8 mouse cellular contexts compared by ENCODE assay signal in the genomic region with DNA sequence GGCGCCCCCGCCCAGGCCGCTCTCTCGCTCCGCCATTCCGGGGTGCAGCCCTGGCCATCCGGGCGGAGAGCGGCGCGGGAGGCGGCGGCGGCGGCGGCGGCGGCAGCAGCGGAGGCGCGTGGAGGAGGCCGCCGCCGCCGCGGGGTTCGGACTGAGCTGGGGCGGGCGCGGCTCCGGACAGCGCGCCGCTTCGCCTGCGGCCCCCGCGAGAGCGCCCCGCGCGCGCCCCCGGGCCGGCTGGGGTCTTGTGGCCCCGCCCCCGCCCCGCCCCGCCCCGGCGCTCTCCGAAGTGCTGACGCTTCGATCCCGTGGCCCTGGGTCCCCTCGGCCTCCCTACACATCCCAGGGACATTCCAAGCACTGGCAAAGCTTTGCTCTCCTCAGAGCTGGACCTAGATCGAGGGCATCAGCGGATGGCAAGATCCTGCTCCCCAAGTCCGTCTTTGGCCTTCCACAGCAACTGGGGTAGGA. TPM values are rescaled to one million over a fixed set of nuclear protein-coding genes. Genes with fewer than 3 reads are reported as not detected.
DNase-seq lines count a peak whose midpoint lies in the region; ATAC-seq and TF ChIP-seq lines count a peak whose summit lies in the region.

Gene Mapk8ip1 (minus strand): TSS at position 173 of the 471 bp plus-strand sequence.

- intact Hi-C loops in heart, adult 2 months (cut with DNase I), result no loop called here
- intact Hi-C loops in heart, postnatal 25 days (cut with DNase I), result no loop called here

- peaks cover 2% of the 10 kb centered on the region; the same call in 1 of the 2 replicates for H3K4me1 ChIP-seq in heart, adult 2 months (ENCODE audit: control insufficient read depth, insufficient read depth, low read length)
- 0 out of 2 replicates have a peak, but pooled peaks cover 2% of the 10 kb centered on the region for H3K4me1 ChIP-seq in heart, embryonic 16.5 days (ENCODE audit: control insufficient read depth, insufficient read depth, low read length)
- H3K4me1 ChIP-seq in limb, embryonic 11.5 days (ENCODE audit: control insufficient read depth, insufficient read depth, low read length), result peaks cover 7% of the 10 kb centered on the region
- H3K4me1 ChIP-seq in neural tube, embryonic 13.5 days (replicated peaks), result peaks cover 72% of the 10 kb centered on the region

- no peak for TF ChIP-seq CTCF in heart, adult 2 months (IDR thresholded peaks at IDR 0.05)

- peak within 1 kb of the TSS; percentile 94 for H3K4me2 ChIP-seq in heart, embryonic 16.5 days (ENCODE audit: low read depth, low read length)
- peak within 1 kb of the TSS; percentile 92 for H3K4me2 ChIP-seq in limb, embryonic 11.5 days (ENCODE audit: low read depth, severe bottlenecking)
- H3K4me2 ChIP-seq in neural tube, embryonic 13.5 days, result peak within 1 kb of the TSS; percentile 75

- H3K4me3 ChIP-seq in heart, adult 2 months, result peak within 1 kb of the TSS; percentile 33
- H3K4me3 ChIP-seq in heart, embryonic 16.5 days (ENCODE audit: low read length), result peak within 1 kb of the TSS; percentile 63
- peak within 1 kb of the TSS; percentile 52 for H3K4me3 ChIP-seq in limb, embryonic 11.5 days (ENCODE audit: low read depth, low read length)
- peak within 1 kb of the TSS; percentile 86 for H3K4me3 ChIP-seq in neural tube, embryonic 13.5 days

- TF ChIP-seq EP300 in heart, adult 2 months (IDR thresholded peaks at IDR 0.05; ENCODE audit: insufficient read depth, low read depth, low read length), result no peak

- no peaks in the 10 kb centered on the region for H3K79me2 ChIP-seq in heart, adult 2 months (replicated peaks; ENCODE audit: control insufficient read depth, insufficient read depth, low read length)

- no peak within 1 kb of the TSS for H3K27ac ChIP-seq in heart, adult 2 months
- no peak within 1 kb of the TSS for H3K27ac ChIP-seq in heart, embryonic 16.5 days (ENCODE audit: low read length)
- no peak within 1 kb of the TSS for H3K27ac ChIP-seq in limb, embryonic 11.5 days (replicated peaks; ENCODE audit: low read depth, low read length)
- peak within 1 kb of the TSS; percentile 84 for H3K27ac ChIP-seq in neural tube, embryonic 13.5 days (replicated peaks)

- DNase-seq in heart, adult 2 months, result no peak
- DNase-seq in heart, postnatal 25 days (ENCODE audit: low spot score), result no peak
- DNase-seq in ES-CJ7 (ENCODE audit: low read depth, low spot score), result peak; percentile 28
- peak; percentile 81 for DNase-seq in cerebellum, adult 9-11 months
- peak; percentile 54 for DNase-seq in limb, embryonic 11.5 days (ENCODE audit: low spot score)
- DNase-seq in thymus, postnatal 4 days, result no peak

- H3K9ac ChIP-seq in heart, adult 2 months (ENCODE audit: low read depth, low read length), result peak within 1 kb of the TSS; percentile 59; the same call in 1 of the 2 replicates
- H3K9ac ChIP-seq in heart, embryonic 16.5 days (ENCODE audit: low read length), result peak within 1 kb of the TSS; percentile 71
- H3K9ac ChIP-seq in limb, embryonic 11.5 days (ENCODE audit: low read length), result peak within 1 kb of the TSS; percentile 52; the same call in 1 of the 2 replicates
- H3K9ac ChIP-seq in neural tube, embryonic 13.5 days, result peak within 1 kb of the TSS; percentile 97

- H3K36me3 ChIP-seq in heart, adult 2 months (ENCODE audit: control insufficient read depth, insufficient read depth, low read length), result no peaks in the 10 kb centered on the region
- peaks cover 12% of the 10 kb centered on the region for H3K36me3 ChIP-seq in heart, embryonic 16.5 days (ENCODE audit: control insufficient read depth, insufficient read depth)
- peaks cover 7% of the 10 kb centered on the region; the same call in 1 of the 2 replicates for H3K36me3 ChIP-seq in limb, embryonic 11.5 days (ENCODE audit: control insufficient read depth, insufficient read depth, low read length)
- peaks cover 26% of the 10 kb centered on the region for H3K36me3 ChIP-seq in neural tube, embryonic 13.5 days

- H3K27me3 ChIP-seq in heart, adult 2 months (ENCODE audit: control insufficient read depth, insufficient read depth, low read length), result 0 out of 2 replicates have a peak, but pooled peaks cover 1% of the 10 kb centered on the region
- 0 out of 2 replicates have a peak, but pooled peaks cover 2% of the 10 kb centered on the region for H3K27me3 ChIP-seq in heart, embryonic 16.5 days (ENCODE audit: control insufficient read depth, insufficient read depth, low read length)
- H3K27me3 ChIP-seq in limb, embryonic 11.5 days (ENCODE audit: control insufficient read depth, insufficient read depth, low read length), result 0 out of 2 replicates have a peak, but pooled peaks cover 6% of the 10 kb centered on the region
- H3K27me3 ChIP-seq in neural tube, embryonic 13.5 days, result no peaks in the 10 kb centered on the region

- 7% methylated on average over 54 of the region's 59 CpGs for WGBS in heart, adult 2 months
- WGBS in heart, embryonic 16.5 days, result 2% methylated on average over 30 of the region's 59 CpGs
- under 1% methylated on average over 30 of the region's 59 CpGs for WGBS in limb, embryonic 11.5 days
- WGBS in neural tube, embryonic 13.5 days, result 2% methylated on average over 31 of the region's 59 CpGs

- H3K9me3 ChIP-seq in heart, embryonic 16.5 days (replicated peaks; ENCODE audit: control insufficient read depth, low read length), result no peaks in the 10 kb centered on the region
- no peaks in the 10 kb centered on the region for H3K9me3 ChIP-seq in limb, embryonic 11.5 days (ENCODE audit: control insufficient read depth, low read length)
- no peaks in the 10 kb centered on the region for H3K9me3 ChIP-seq in neural tube, embryonic 13.5 days

- ATAC-seq in heart, embryonic 16.5 days (replicated peaks; ENCODE audit: extremely low read depth, insufficient read depth, low FRiP score), result peak; percentile 77
- peak; percentile 38; the same call in 1 of the 2 replicates for ATAC-seq in limb, embryonic 11.5 days (ENCODE audit: insufficient number of reproducible peaks, low FRiP score, low TSS enrichment, low read depth)
- ATAC-seq in neural tube, embryonic 13.5 days (ENCODE audit: low read depth), result peak; percentile 68

- no peak for TF ChIP-seq POLR2A in heart, adult 2 months (IDR thresholded peaks at IDR 0.05; ENCODE audit: insufficient read depth, low read depth, low read length)

RNA-seq across cellular contexts. Expression of gene Mapk8ip1, which starts in this region (rescaled TPM):
- total RNA-seq in heart, adult 2 months (2021), result 1 to 10 TPM; 3.8 to 4.5 TPM
- 6.9 and 7.1 TPM in 2 replicates for polyA plus RNA-seq in heart, adult 2 months (2012; rRNA removed)
- total RNA-seq in heart, postnatal 25 days (2021), result 1 to 10 TPM; 4.7 to 5.7 TPM
- polyA plus RNA-seq in heart, embryonic 16.5 days (2015; fragmentation: Nextera tagmentation; extraction: Ambion mirVana), result 5.7 TPM in 2 replicates
- 15.1 and 19.9 TPM in 2 replicates for polyA plus RNA-seq in limb, embryonic 11.5 days (2014; fragmentation: Nextera tagmentation; extraction: Ambion mirVana)
- 138 and 152 TPM in 2 replicates for polyA plus RNA-seq in neural tube, embryonic 13.5 days (2015; fragmentation: Nextera tagmentation; extraction: Ambion mirVana)

Comparison
In these comparisons a context has a peak if more than half of its experiments do, and no peak if none do; other contexts are left out.
1. DNase-seq: peak in ES-CJ7 (single experiment), cerebellum, adult 9-11 months (single experiment) and limb, embryonic 11.5 days (single experiment); none in heart, adult 2 months (0 of 2), heart, postnatal 25 days (single experiment) and thymus, postnatal 4 days (single experiment).
2. H3K4me3 ChIP-seq: peak in every context shown above with its lines; median percentile 86 in neural tube, embryonic 13.5 days; 63 in heart, embryonic 16.5 days; 52 in limb, embryonic 11.5 days; 33 in heart, adult 2 months.
3. Peak in every context shown above with its lines, with median percentiles within 50 percentile points of each other: H3K9ac ChIP-seq, ATAC-seq and H3K4me2 ChIP-seq.